In genomic region chr12:89479096-89479495, GRCm38 (mm10) we compare ENCODE assay signal across 8 mouse cellular contexts.
A peak's percentile ranks its signal among the peaks of the same experiment; 100 is the strongest.
DNase-seq lines count a peak whose midpoint lies in the region; ATAC-seq and TF ChIP-seq lines count a peak whose summit lies in the region.

No protein-coding gene starts in this region.

- H3K4me2 ChIP-seq in forebrain, embryonic 14.5 days (ENCODE audit: low read length): no peak overlapping the region
- no peak overlapping the region for H3K4me2 ChIP-seq in forebrain, embryonic 13.5 days
- no peak overlapping the region for H3K4me2 ChIP-seq in limb, embryonic 11.5 days (ENCODE audit: low read depth, severe bottlenecking)

- in situ Hi-C loops in Patski (cut with MboI; ENCODE audit: low pct_unique_long_range_greater_than_20kb): no loop called here

- H3K27me3 ChIP-seq in forebrain, embryonic 14.5 days (replicated peaks; ENCODE audit: control insufficient read depth, insufficient read depth, low read length): no peaks in the 10 kb centered on the region
- no peaks in the 10 kb centered on the region for H3K27me3 ChIP-seq in forebrain, embryonic 13.5 days
- H3K27me3 ChIP-seq in limb, embryonic 11.5 days (ENCODE audit: control insufficient read depth, insufficient read depth, low read length): no peaks in the 10 kb centered on the region
- H3K27me3 ChIP-seq in limb, embryonic 10.5 days (ENCODE audit: low read depth, poor library complexity, severe bottlenecking): no peaks in the 10 kb centered on the region
- H3K27me3 ChIP-seq in Patski: peaks cover 4% of the 10 kb centered on the region

- peak; percentile 77 for DNase-seq in forebrain, embryonic 14.5 days (ENCODE audit: low spot score)
- peak; percentile 49 for DNase-seq in limb, embryonic 11.5 days (ENCODE audit: low spot score)
- no peak for DNase-seq in limb, embryonic 10.5 days (ENCODE audit: low spot score)
- DNase-seq in Patski (ENCODE audit: low read depth, low spot score): no peak
- peak; percentile 45 for DNase-seq in embryo, embryonic 9.5 days (ENCODE audit: extremely low spot score)
- DNase-seq in lung, postnatal 10 days: peak; percentile 64

- no peaks in the 10 kb centered on the region for H3K4me1 ChIP-seq in forebrain, embryonic 14.5 days (ENCODE audit: control insufficient read depth, insufficient read depth, low read length)
- no peaks in the 10 kb centered on the region for H3K4me1 ChIP-seq in forebrain, embryonic 13.5 days
- no peaks in the 10 kb centered on the region for H3K4me1 ChIP-seq in limb, embryonic 11.5 days (ENCODE audit: control insufficient read depth, insufficient read depth, low read length)
- H3K4me1 ChIP-seq in limb, embryonic 10.5 days: no peaks in the 10 kb centered on the region

- no peak overlapping the region for H3K9ac ChIP-seq in forebrain, embryonic 14.5 days (ENCODE audit: low read length)
- no peak overlapping the region for H3K9ac ChIP-seq in forebrain, embryonic 13.5 days
- no peak overlapping the region for H3K9ac ChIP-seq in limb, embryonic 11.5 days (ENCODE audit: low read length)

- H3K36me3 ChIP-seq in forebrain, embryonic 14.5 days (ENCODE audit: control insufficient read depth, insufficient read depth, low read length): no peaks in the 10 kb centered on the region
- no peaks in the 10 kb centered on the region for H3K36me3 ChIP-seq in forebrain, embryonic 13.5 days (ENCODE audit: poor library complexity, severe bottlenecking)
- H3K36me3 ChIP-seq in limb, embryonic 11.5 days (ENCODE audit: control insufficient read depth, insufficient read depth, low read length): no peaks in the 10 kb centered on the region
- no peaks in the 10 kb centered on the region for H3K36me3 ChIP-seq in limb, embryonic 10.5 days

- 0 out of 2 replicates have a peak, but pooled peaks have one; percentile 26 for ATAC-seq in forebrain, embryonic 14.5 days
- ATAC-seq in forebrain, embryonic 13.5 days: no peak
- ATAC-seq in limb, embryonic 11.5 days (ENCODE audit: insufficient number of reproducible peaks, low FRiP score, low TSS enrichment, low read depth): no peak
- ATAC-seq in Patski: peak; percentile 57
- ATAC-seq in erythroblast, adult 5-6 weeks (replicated peaks; ENCODE audit: low FRiP score, poor library complexity, severe bottlenecking): no peak

- peak; percentile 42 for TF ChIP-seq CTCF in Patski (IDR thresholded peaks at IDR 0.05)

- CTCF ChIA-PET in Patski (lab: Charles Lee): interaction anchor here (1.0 kb wide), 1 partner anchor 14 kb away, joined by 3 read pairs; no protein-coding TSS in a partner anchor

- POLR2A ChIA-PET in Patski (lab: Charles Lee): no interaction called here

- H3K9me3 ChIP-seq in forebrain, embryonic 14.5 days (replicated peaks; ENCODE audit: control insufficient read depth, low read length): no peaks in the 10 kb centered on the region
- no peaks in the 10 kb centered on the region for H3K9me3 ChIP-seq in forebrain, embryonic 13.5 days (replicated peaks)
- no peaks in the 10 kb centered on the region for H3K9me3 ChIP-seq in limb, embryonic 11.5 days (ENCODE audit: control insufficient read depth, low read length)
- no peaks in the 10 kb centered on the region for H3K9me3 ChIP-seq in limb, embryonic 10.5 days (replicated peaks)

- no peak overlapping the region for H3K4me3 ChIP-seq in forebrain, embryonic 14.5 days (ENCODE audit: low read depth, low read length)
- no peak overlapping the region for H3K4me3 ChIP-seq in forebrain, embryonic 13.5 days
- H3K4me3 ChIP-seq in limb, embryonic 11.5 days (ENCODE audit: low read depth, low read length): no peak overlapping the region
- H3K4me3 ChIP-seq in limb, embryonic 10.5 days: no peak overlapping the region

- 18% methylated on average over 4 of the region's 4 CpGs for WGBS in forebrain, embryonic 14.5 days
- 19% methylated on average over 4 of the region's 4 CpGs for WGBS in forebrain, embryonic 13.5 days
- 22% methylated on average over 4 of the region's 4 CpGs for WGBS in limb, embryonic 11.5 days
- 38% methylated on average over 4 of the region's 4 CpGs for WGBS in limb, embryonic 10.5 days

- no peak overlapping the region for H3K27ac ChIP-seq in forebrain, embryonic 14.5 days (ENCODE audit: low read depth, low read length)
- no peak overlapping the region for H3K27ac ChIP-seq in forebrain, embryonic 13.5 days
- no peak overlapping the region for H3K27ac ChIP-seq in limb, embryonic 11.5 days (replicated peaks; ENCODE audit: low read depth, low read length)
- H3K27ac ChIP-seq in limb, embryonic 10.5 days: no peak overlapping the region

Comparison
In these comparisons a context has a peak if more than half of its experiments do, and no peak if none do; other contexts are left out.
1. ATAC-seq: peak in forebrain, embryonic 14.5 days (single experiment) and Patski (single experiment); none in forebrain, embryonic 13.5 days (single experiment), limb, embryonic 11.5 days (single experiment) and erythroblast, adult 5-6 weeks (single experiment).
2. DNase-seq: peak in forebrain, embryonic 14.5 days (single experiment), limb, embryonic 11.5 days (single experiment), embryo, embryonic 9.5 days (single experiment) and lung, postnatal 10 days (single experiment); none in limb, embryonic 10.5 days (single experiment) and Patski (single experiment).